Mouse (Mus musculus) embryonic facial prominence, embryonic 12.5 days (tissue): ENCODE data around the gene Dusp9. TPM values are rescaled to one million over a fixed set of nuclear protein-coding genes. Genes with fewer than 3 reads are reported as not detected.

Source experiments
- ATAC-seq: fragments of 200-750 bp; cut with Nextera tagmentation; 2 replicates; pipeline ENCODE4 v1.8.0; 2017; ENCODE audit not compliant: insufficient number of reproducible peaks, insufficient read depth, low FRiP score, low TSS enrichment
- H3K27ac ChIP-seq: fragments of 300-500 bp; sonication (generic); 2 replicates; pipeline ENCODE4 v1.5.1; 2016; ENCODE audit warnings: mild to moderate bottlenecking
- H3K27me3 ChIP-seq: fragments of 300-500 bp; sonication (generic); 2 replicates; pipeline ENCODE4 v1.6.1; 2016; ENCODE audit warnings: mild to moderate bottlenecking, moderate library complexity
- H3K36me3 ChIP-seq: fragments of 300-500 bp; sonication (generic); 2 replicates; pipeline ENCODE4 v1.6.1; 2016; ENCODE audit warnings: mild to moderate bottlenecking
- H3K4me1 ChIP-seq: fragments of 300-500 bp; sonication (generic); 2 replicates; pipeline ENCODE4 v1.6.1; 2016
- H3K4me2 ChIP-seq: fragments of 300-500 bp; sonication (generic); replicated peaks from 2 replicates; pipeline ENCODE4 v1.6.1; 2016; ENCODE audit warnings: mild to moderate bottlenecking, moderate library complexity
- H3K4me3 ChIP-seq: fragments of 300-500 bp; sonication (generic); 2 replicates; pipeline ENCODE4 v1.5.1; 2016; ENCODE audit warnings: mild to moderate bottlenecking
- H3K9ac ChIP-seq: fragments of 300-500 bp; sonication (generic); 2 replicates; pipeline ENCODE4 v1.6.1; 2016; ENCODE audit warnings: mild to moderate bottlenecking, moderate library complexity
- H3K9me3 ChIP-seq: fragments of 300-500 bp; sonication (generic); 2 replicates; pipeline ENCODE4 v1.6.1; 2016; ENCODE audit warnings: mild to moderate bottlenecking, moderate library complexity
- WGBS: fragments of 180-500 bp; shearing (Covaris S2); methylation state at CpG from one replicate; pipeline ENCODE4 v1.1.7; 2016; 5-methylcytosine and 5-hydroxymethylcytosine counted together
- polyA plus RNA-seq: library from polyadenylated mRNA; unstranded; fragments of >200 nt; fragmentation: Nextera tagmentation; extraction: Ambion mirVana; gene quantifications from 2 replicates; pipeline ENCODE4 v1.2.1, GENCODE M21; 2016

Dusp9 gene
- polyA plus RNA-seq, 1 experiment from 2014 or later: 23.7 TPM

DNA sequence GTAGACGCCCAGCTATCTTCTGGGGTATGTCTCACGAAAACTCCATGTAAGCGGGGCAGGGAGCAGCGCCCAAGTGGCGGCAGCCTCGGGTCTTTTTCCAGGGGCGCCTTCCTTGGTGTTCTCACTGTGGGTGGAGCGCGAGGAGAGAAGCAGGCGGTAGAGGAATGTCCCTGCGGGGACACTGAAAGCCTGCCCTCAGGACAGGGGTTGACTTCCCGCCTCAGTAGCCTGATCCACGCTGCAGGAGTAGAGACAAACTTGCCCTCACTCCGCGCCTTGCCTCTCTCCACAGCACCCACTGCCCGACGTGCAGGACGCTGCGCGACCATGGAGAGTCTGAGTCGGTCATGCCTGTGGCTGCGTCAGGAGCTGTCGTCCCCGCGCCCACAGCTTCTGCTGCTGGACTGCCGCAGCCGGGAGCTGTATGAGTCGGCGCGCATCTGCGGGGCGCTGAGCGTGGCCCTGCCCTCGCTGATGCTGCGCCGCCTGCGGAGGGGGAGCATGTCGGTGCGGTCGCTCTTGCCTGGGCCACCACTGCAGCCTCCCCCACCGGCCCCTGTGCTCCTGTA lies 766 bp downstream of the Dusp9 start:
- ATAC-seq: no peak
- peak overlapping the region; percentile 59 for H3K4me2 ChIP-seq
- WGBS: 24% methylated on average over 40 of the region's 41 CpGs
- no peaks in the 10 kb centered on the region for H3K4me1 ChIP-seq
- H3K9ac ChIP-seq: peak overlapping the region; percentile 45
- H3K4me3 ChIP-seq: peak overlapping the region; percentile 35
- H3K9me3 ChIP-seq: no peaks in the 10 kb centered on the region
- H3K27me3 ChIP-seq: peaks cover 43% of the 10 kb centered on the region
- no peak overlapping the region for H3K27ac ChIP-seq
- no peaks in the 10 kb centered on the region for H3K36me3 ChIP-seq

GRCm38 (mm10) chrX:73645121-73645520 lies 5.9 kb downstream of the Dusp9 start:
- no peak overlapping the region for H3K27ac ChIP-seq
- ATAC-seq: no peak
- H3K9me3 ChIP-seq: no peaks in the 10 kb centered on the region
- no peak overlapping the region for H3K9ac ChIP-seq
- 30% methylated on average over 4 of the region's 4 CpGs for WGBS
- no peaks in the 10 kb centered on the region for H3K4me1 ChIP-seq
- H3K36me3 ChIP-seq: no peaks in the 10 kb centered on the region
- H3K27me3 ChIP-seq: peaks cover 5% of the 10 kb centered on the region
- no peak overlapping the region for H3K4me2 ChIP-seq
- H3K4me3 ChIP-seq: no peak overlapping the region

DNA sequence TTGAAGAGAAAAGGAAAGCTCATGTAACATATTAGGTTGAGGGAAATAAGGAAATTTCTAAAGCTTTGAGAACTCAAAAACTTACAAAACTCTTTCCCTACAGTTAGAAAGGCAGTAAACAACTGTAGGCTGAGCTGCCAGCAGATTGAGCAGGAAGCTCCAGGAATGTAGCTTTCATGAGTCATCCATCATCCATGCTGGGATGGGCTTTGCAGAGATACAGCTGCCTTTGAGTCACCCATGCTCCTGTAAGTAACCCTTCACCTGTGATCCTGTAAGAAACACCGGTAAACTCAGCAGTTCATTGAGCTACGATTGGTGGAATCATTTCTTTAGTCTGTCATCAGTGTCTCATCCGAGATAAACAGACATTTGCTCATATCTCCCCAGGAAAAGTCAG lies 11.7 kb downstream of the Dusp9 start:
- no peak overlapping the region for H3K9ac ChIP-seq
- whole genome bisulfite sequencing: 80% methylated on average over 3 of the region's 3 CpGs
- no peaks in the 10 kb centered on the region for H3K4me1 ChIP-seq
- H3K27ac ChIP-seq: no peak overlapping the region
- H3K36me3 ChIP-seq: no peaks in the 10 kb centered on the region
- H3K9me3 ChIP-seq: no peaks in the 10 kb centered on the region
- no peak for ATAC-seq
- H3K4me3 ChIP-seq: no peak overlapping the region
- H3K4me2 ChIP-seq: no peak overlapping the region
- no peaks in the 10 kb centered on the region for H3K27me3 ChIP-seq

GRCm38 (mm10) chrX:73653392-73653791 lies 14.2 kb downstream of the Dusp9 start:
- ATAC-seq: no peak
- 78% methylated on average over 6 of the region's 6 CpGs for WGBS

DNA sequence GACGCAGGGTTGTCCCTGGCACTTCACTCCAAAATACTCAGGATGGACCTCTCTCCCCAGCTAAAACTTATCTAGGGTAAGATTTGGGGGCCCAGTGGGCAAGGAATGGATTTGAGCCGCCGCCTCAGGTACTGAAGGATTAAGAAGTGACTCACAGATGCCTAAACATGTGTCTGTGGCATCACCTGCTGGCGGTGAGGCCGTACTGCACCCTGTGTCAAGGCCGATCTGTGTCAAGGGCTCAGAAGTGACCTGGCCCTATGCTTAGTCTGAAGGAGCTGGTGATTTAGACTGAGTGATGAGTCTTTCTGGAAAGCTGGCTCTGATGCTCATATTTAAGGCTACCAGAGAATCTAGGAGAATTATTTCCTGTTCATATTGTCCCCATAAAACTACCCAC lies 15.0 kb downstream of the Dusp9 start:
- H3K27me3 ChIP-seq: no peaks in the 10 kb centered on the region
- no peak overlapping the region for H3K4me3 ChIP-seq
- no peak overlapping the region for H3K9ac ChIP-seq
- no peaks in the 10 kb centered on the region for H3K9me3 ChIP-seq
- 13% methylated on average over 6 of the region's 6 CpGs for WGBS
- ATAC-seq: no peak
- H3K36me3 ChIP-seq: no peaks in the 10 kb centered on the region
- H3K27ac ChIP-seq: no peak overlapping the region
- H3K4me2 ChIP-seq: no peak overlapping the region
- no peaks in the 10 kb centered on the region for H3K4me1 ChIP-seq

More at GRCm38 (mm10) chrX:73653392-73653791, 14.2 kb downstream of the Dusp9 start:
- Histone ChIP-seq H3K9ac (no peak overlapping the region), H3K36me3 (no peaks in the 10 kb centered on the region), H3K9me3 (no peaks in the 10 kb centered on the region), H3K27me3 (no peaks in the 10 kb centered on the region), H3K27ac (no peak overlapping the region), H3K4me3 (no peak overlapping the region), H3K4me1 (no peaks in the 10 kb centered on the region), H3K4me2 (no peak overlapping the region)

- H3K36me3 ChIP-seq: no peaks in the 10 kb centered on the region
- no peaks in the 10 kb centered on the region for H3K4me1 ChIP-seq
- H3K9ac ChIP-seq: no peak overlapping the region
- no peak overlapping the region for H3K27ac ChIP-seq
- H3K9me3 ChIP-seq: no peaks in the 10 kb centered on the region
- 67% methylated on average over 3 of the region's 3 CpGs for WGBS
- H3K27me3 ChIP-seq: no peaks in the 10 kb centered on the region
- no peak for ATAC-seq
- no peak overlapping the region for H3K4me2 ChIP-seq
- H3K4me3 ChIP-seq: no peak overlapping the region
Measured at GRCm38 (mm10) chrX:73655529-73655928, 16.3 kb downstream of the Dusp9 start.

- H3K4me2 ChIP-seq: no peak overlapping the region
- no peak overlapping the region for H3K27ac ChIP-seq
- H3K9me3 ChIP-seq: no peaks in the 10 kb centered on the region
- no peak for ATAC-seq
- no peak overlapping the region for H3K4me3 ChIP-seq
- WGBS: 44% methylated on average over 7 of the region's 7 CpGs
- H3K36me3 ChIP-seq: no peaks in the 10 kb centered on the region
- no peak overlapping the region for H3K9ac ChIP-seq
- no peaks in the 10 kb centered on the region for H3K4me1 ChIP-seq
- no peaks in the 10 kb centered on the region for H3K27me3 ChIP-seq
Measured at GRCm38 (mm10) chrX:73658391-73658790, 19.2 kb downstream of the Dusp9 start.

GRCm38 (mm10) chrX:73658936-73659574 lies 19.8 kb downstream of the Dusp9 start:
- Histone ChIP-seq H3K27ac (no peak overlapping the region), H3K36me3 (no peaks in the 10 kb centered on the region), H3K9me3 (no peaks in the 10 kb centered on the region), H3K4me2 (peak overlapping the region; percentile 74), H3K27me3 (no peaks in the 10 kb centered on the region), H3K4me3 (peak overlapping the region; percentile 45), H3K4me1 (no peaks in the 10 kb centered on the region), H3K9ac (no peak overlapping the region)
- ATAC-seq: peak; percentile 53; the same call in 1 of the 2 replicates
- 69% methylated on average over 13 of the region's 13 CpGs for WGBS

GRCm38 (mm10) chrX:73659575-73660283 lies 20.5 kb downstream of the Dusp9 start, which contains the start of gene Pnck:
Gene Pnck, minus strand, starts transcription at chrX:73660117.
- 21% methylated on average over 56 of the region's 57 CpGs for WGBS
- Histone ChIP-seq H3K27me3 (no peaks in the 10 kb centered on the region), H3K9ac (peak within 1 kb of the TSS; percentile 56), H3K4me1 (no peaks in the 10 kb centered on the region), H3K27ac (no peak within 1 kb of the TSS), H3K36me3 (no peaks in the 10 kb centered on the region), H3K4me2 (peak within 1 kb of the TSS; percentile 74), H3K4me3 (peak within 1 kb of the TSS; percentile 45), H3K9me3 (no peaks in the 10 kb centered on the region)
- ATAC-seq: peak; percentile 62

DNA sequence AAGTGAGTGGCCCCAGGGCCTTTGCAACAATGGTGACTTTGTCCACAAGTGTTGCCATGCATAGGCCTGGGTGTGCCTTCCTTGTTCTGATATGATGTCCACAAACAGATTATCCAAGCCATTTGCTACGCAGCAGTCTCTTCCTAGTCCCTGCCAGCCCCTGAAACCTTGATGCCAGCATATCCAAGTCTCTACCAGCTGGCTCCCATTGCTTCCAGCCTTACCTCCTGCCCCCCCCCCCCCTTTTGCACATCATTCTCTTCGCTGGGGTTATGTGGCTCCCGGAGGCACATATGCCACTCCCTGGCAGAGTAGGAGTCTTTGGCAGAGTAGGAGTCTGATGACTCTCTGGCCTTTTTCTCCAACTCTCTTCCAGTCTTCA lies 21.1 kb downstream of the Dusp9 start:
- Histone ChIP-seq H3K9ac (peak overlapping the region; percentile 56), H3K27ac (no peak overlapping the region), H3K4me3 (peak overlapping the region; percentile 45), H3K9me3 (no peaks in the 10 kb centered on the region), H3K4me2 (peak overlapping the region; percentile 74), H3K27me3 (no peaks in the 10 kb centered on the region), H3K36me3 (no peaks in the 10 kb centered on the region), H3K4me1 (no peaks in the 10 kb centered on the region)
- WGBS: 65% methylated on average over 3 of the region's 3 CpGs
- ATAC-seq: no peak

- Histone ChIP-seq H3K27ac (no peak overlapping the region), H3K36me3 (no peaks in the 10 kb centered on the region), H3K4me3 (no peak overlapping the region), H3K27me3 (no peaks in the 10 kb centered on the region), H3K4me2 (no peak overlapping the region), H3K9me3 (no peaks in the 10 kb centered on the region), H3K9ac (no peak overlapping the region), H3K4me1 (no peaks in the 10 kb centered on the region)
- ATAC-seq: no peak
Measured at GRCm38 (mm10) chrX:73663143-73663542, 23.9 kb downstream of the Dusp9 start.

GRCm38 (mm10) chrX:73672031-73672431 lies 32.8 kb downstream of the Dusp9 start:
- Histone ChIP-seq H3K4me1 (0 out of 2 replicates have a peak, but pooled peaks cover 6% of the 10 kb centered on the region), H3K36me3 (no peaks in the 10 kb centered on the region), H3K27ac (no peak overlapping the region), H3K9me3 (no peaks in the 10 kb centered on the region), H3K4me2 (no peak overlapping the region; the same call in 1 of the 2 replicates), H3K4me3 (no peak overlapping the region), H3K9ac (no peak overlapping the region), H3K27me3 (peaks cover 3% of the 10 kb centered on the region; the same call in 1 of the 2 replicates)
- no peak; the same call in 1 of the 2 replicates for ATAC-seq
- 63% methylated on average over 4 of the region's 4 CpGs for WGBS
